Mouse (Mus musculus): ENCODE results near the gene Olfr288. TPM values are rescaled to one million over a fixed set of nuclear protein-coding genes. Genes with fewer than 3 reads are reported as not detected.

Gene Olfr288
- polyA plus RNA-seq (2014; fragmentation: Illumina TruSeq; extraction: RNeasy Lipid Tissue Mini Kit (QIAGEN cat#74804); ENCODE audit: low read depth, low replicate concordance): not detected

GRCm38 (mm10) chr15:98195442-98195841 lies at the start of gene Olfr288:
Olfr288 (minus strand) TSS chr15:98195542.

GRCm38 (mm10) chr15:98234350-98234749 lies 39.0 kb upstream of the Olfr288 start, which contains the start of gene Olfr286:
Olfr286 (minus strand) TSS chr15:98234450.

GRCm38 (mm10) chr15:98220877-98221276 lies 25.5 kb upstream of the Olfr288 start, which contains the start of the genes Gm44579 and Olfr287:
Gm44579 (minus strand) TSS chr15:98220977.
Olfr287 (minus strand) TSS chr15:98221056.

GRCm38 (mm10) chr15:98166963-98167644 lies 28.2 kb downstream of the Olfr288 start, which contains the start of gene Ccdc184:
Ccdc184 (plus strand) TSS chr15:98167158.

GRCm38 (mm10) chr15:98165525-98165924 lies 29.8 kb downstream of the Olfr288 start, which contains the start of gene Asb8:
Asb8 (minus strand) TSS chr15:98165625.

Other genes starting within 250 kb of the Olfr288 start
- gene Tmem106c, start 231.3 kb downstream of the Olfr288 start, polyA plus RNA-seq (2014; fragmentation: Illumina TruSeq; extraction: RNeasy Lipid Tissue Mini Kit (QIAGEN cat#74804); ENCODE audit: low read depth, low replicate concordance): 17.1 TPM
- not detected for gene Col2a1, start 190.8 kb downstream of the Olfr288 start, polyA plus RNA-seq (2014; fragmentation: Illumina TruSeq; extraction: RNeasy Lipid Tissue Mini Kit (QIAGEN cat#74804); ENCODE audit: low read depth, low replicate concordance)
- gene Pfkm, start 103.0 kb downstream of the Olfr288 start, polyA plus RNA-seq (2014; fragmentation: Illumina TruSeq; extraction: RNeasy Lipid Tissue Mini Kit (QIAGEN cat#74804); ENCODE audit: low read depth, low replicate concordance): 11.9 TPM
- 36.2 TPM for gene Senp1, start 101.8 kb downstream of the Olfr288 start, polyA plus RNA-seq (2014; fragmentation: Illumina TruSeq; extraction: RNeasy Lipid Tissue Mini Kit (QIAGEN cat#74804); ENCODE audit: low read depth, low replicate concordance)
- gene Asb8, start 29.9 kb downstream of the Olfr288 start, polyA plus RNA-seq (2014; fragmentation: Illumina TruSeq; extraction: RNeasy Lipid Tissue Mini Kit (QIAGEN cat#74804); ENCODE audit: low read depth, low replicate concordance): 29.8 TPM
- gene Ccdc184, start 28.4 kb downstream of the Olfr288 start, polyA plus RNA-seq (2014; fragmentation: Illumina TruSeq; extraction: RNeasy Lipid Tissue Mini Kit (QIAGEN cat#74804); ENCODE audit: low read depth, low replicate concordance): not detected
- gene Gm44579, start 25.4 kb upstream of the Olfr288 start, polyA plus RNA-seq (2014; fragmentation: Illumina TruSeq; extraction: RNeasy Lipid Tissue Mini Kit (QIAGEN cat#74804); ENCODE audit: low read depth, low replicate concordance): not detected
- not detected for gene Olfr287, start 25.5 kb upstream of the Olfr288 start, polyA plus RNA-seq (2014; fragmentation: Illumina TruSeq; extraction: RNeasy Lipid Tissue Mini Kit (QIAGEN cat#74804); ENCODE audit: low read depth, low replicate concordance)
- not detected for gene Olfr286, start 38.9 kb upstream of the Olfr288 start, polyA plus RNA-seq (2014; fragmentation: Illumina TruSeq; extraction: RNeasy Lipid Tissue Mini Kit (QIAGEN cat#74804); ENCODE audit: low read depth, low replicate concordance)
- not detected for gene H1fnt, start 61.8 kb upstream of the Olfr288 start, polyA plus RNA-seq (2014; fragmentation: Illumina TruSeq; extraction: RNeasy Lipid Tissue Mini Kit (QIAGEN cat#74804); ENCODE audit: low read depth, low replicate concordance)
- 3.4 TPM for gene Zfp641, start 100.6 kb upstream of the Olfr288 start, polyA plus RNA-seq (2014; fragmentation: Illumina TruSeq; extraction: RNeasy Lipid Tissue Mini Kit (QIAGEN cat#74804); ENCODE audit: low read depth, low replicate concordance)
- not detected for gene Olfr285, start 121.8 kb upstream of the Olfr288 start, polyA plus RNA-seq (2014; fragmentation: Illumina TruSeq; extraction: RNeasy Lipid Tissue Mini Kit (QIAGEN cat#74804); ENCODE audit: low read depth, low replicate concordance)
- not detected for gene Olfr284, start 145.4 kb upstream of the Olfr288 start, polyA plus RNA-seq (2014; fragmentation: Illumina TruSeq; extraction: RNeasy Lipid Tissue Mini Kit (QIAGEN cat#74804); ENCODE audit: low read depth, low replicate concordance)
- gene Olfr283, start 185.4 kb upstream of the Olfr288 start, polyA plus RNA-seq (2014; fragmentation: Illumina TruSeq; extraction: RNeasy Lipid Tissue Mini Kit (QIAGEN cat#74804); ENCODE audit: low read depth, low replicate concordance): not detected
- not detected for gene Olfr282, start 235.7 kb upstream of the Olfr288 start, polyA plus RNA-seq (2014; fragmentation: Illumina TruSeq; extraction: RNeasy Lipid Tissue Mini Kit (QIAGEN cat#74804); ENCODE audit: low read depth, low replicate concordance)

Measured in adrenal gland, adult 10 weeks (tissue).